Mouse (Mus musculus) intestine, embryonic 15.5 days (tissue): ENCODE data around the gene Vmn2r84. TPM values are rescaled to one million over a fixed set of nuclear protein-coding genes. Genes with fewer than 3 reads are reported as not detected.
"Not testable (repeated sequence)": the region's sequence is repeated elsewhere in the genome, so short reads cannot be mapped to it uniquely, and the experiment has no call there.

Experiments used
- ATAC-seq: fragments of 200-750 bp; cut with Nextera tagmentation; 2 replicates; pipeline ENCODE4 v1.8.0; 2017; ENCODE audit warnings: moderate TSS enrichment, moderate library complexity
- H3K27ac ChIP-seq: fragments of 300-500 bp; sonication (generic); 2 replicates; pipeline ENCODE4 v1.5.1; 2015; ENCODE audit warnings: mild to moderate bottlenecking, inconsistent platforms
- H3K27me3 ChIP-seq: fragments of 300-500 bp; sonication (generic); replicated peaks from 2 replicates; pipeline ENCODE4 v1.6.1; 2015; ENCODE audit warnings: inconsistent platforms
- H3K36me3 ChIP-seq: fragments of 300-500 bp; sonication (generic); 2 replicates; pipeline ENCODE4 v1.6.1; 2015; ENCODE audit warnings: inconsistent platforms
- H3K4me1 ChIP-seq: fragments of 300-500 bp; sonication (generic); replicated peaks from 2 replicates; pipeline ENCODE4 v1.6.1; 2015; ENCODE audit warnings: inconsistent platforms
- H3K4me2 ChIP-seq: fragments of 300-500 bp; sonication (generic); replicated peaks from 2 replicates; pipeline ENCODE4 v1.6.1; 2015; ENCODE audit warnings: mild to moderate bottlenecking, inconsistent platforms
- H3K4me3 ChIP-seq: fragments of 300-500 bp; sonication (generic); replicated peaks from 2 replicates; pipeline ENCODE4 v1.5.1; 2015; ENCODE audit warnings: inconsistent platforms
- H3K9ac ChIP-seq: fragments of 300-500 bp; sonication (generic); 2 replicates; pipeline ENCODE4 v1.6.1; 2015; ENCODE audit warnings: inconsistent platforms
- H3K9me3 ChIP-seq: fragments of 300-500 bp; sonication (generic); 2 replicates; pipeline ENCODE4 v1.6.1; 2016; ENCODE audit warnings: inconsistent platforms
- WGBS: fragments of 180-500 bp; shearing (Covaris S2); methylation state at CpG from one replicate; pipeline ENCODE4 v1.1.7; 2015; 5-methylcytosine and 5-hydroxymethylcytosine counted together
- polyA plus RNA-seq: library from polyadenylated mRNA; unstranded; fragments of >200 nt; fragmentation: Nextera tagmentation; extraction: Ambion mirVana; gene quantifications from 2 replicates; pipeline ENCODE4 v1.2.1, GENCODE M21; 2015

Gene Vmn2r84
- polyA plus RNA-seq, 1 experiment from 2014 or later, result not detected

DNA sequence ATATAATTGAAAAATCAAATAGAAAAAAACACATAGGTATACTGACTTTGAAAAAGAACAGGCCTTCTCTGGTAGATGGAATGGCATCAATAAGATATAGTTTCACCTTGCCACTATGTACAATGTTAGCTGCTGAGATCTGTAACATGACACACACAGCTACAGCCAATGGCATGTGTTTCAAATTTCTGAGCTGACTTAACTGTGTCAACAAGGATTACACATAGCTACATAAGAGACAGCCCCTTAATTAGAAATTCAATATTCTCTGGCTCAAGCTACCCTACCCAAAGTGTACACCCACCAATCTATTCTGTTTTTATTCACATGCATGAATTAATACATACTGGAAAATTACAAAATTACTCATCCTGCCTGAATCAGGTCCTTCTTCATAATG is 25.7 kb downstream of the Vmn2r84 start:
- H3K4me3 ChIP-seq, result no peak overlapping the region
- no peak for ATAC-seq

DNA sequence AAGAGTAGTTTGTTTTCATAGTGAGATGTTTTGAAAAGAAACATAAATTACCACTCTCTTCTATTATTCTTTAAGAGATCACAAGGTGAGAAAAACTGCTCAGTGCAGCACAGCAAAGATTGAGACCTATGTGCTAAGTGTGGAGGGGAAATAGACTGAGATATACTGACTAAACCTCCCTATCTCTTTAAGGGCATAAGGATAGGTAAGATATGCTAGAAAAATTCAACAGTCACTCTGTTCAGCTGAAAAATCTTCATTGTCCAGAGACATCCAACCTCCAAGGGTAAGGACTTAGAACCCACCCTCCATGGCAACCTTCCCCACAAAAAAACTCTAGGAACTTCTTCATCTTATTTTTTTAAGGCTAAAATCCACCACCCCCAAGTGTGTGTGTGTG is 29.4 kb downstream of the Vmn2r84 start:
- no peak for ATAC-seq
- Histone ChIP-seq H3K9ac (no peak overlapping the region), H3K4me3 (no peak overlapping the region), H3K9me3 (no peaks in the 10 kb centered on the region), H3K36me3 (no peaks in the 10 kb centered on the region), H3K4me1 (no peaks in the 10 kb centered on the region), H3K27ac (no peak overlapping the region), H3K27me3 (no peaks in the 10 kb centered on the region), H3K4me2 (no peak overlapping the region)

More for the DNA sequence above, 25.7 kb downstream of the Vmn2r84 start:
- no peaks in the 10 kb centered on the region for H3K4me1 ChIP-seq
- no peak overlapping the region for H3K4me2 ChIP-seq
- H3K27me3 ChIP-seq, result no peaks in the 10 kb centered on the region
- H3K27ac ChIP-seq, result no peak overlapping the region
- H3K9ac ChIP-seq, result no peak overlapping the region
- no peaks in the 10 kb centered on the region for H3K9me3 ChIP-seq
- no peaks in the 10 kb centered on the region for H3K36me3 ChIP-seq

DNA sequence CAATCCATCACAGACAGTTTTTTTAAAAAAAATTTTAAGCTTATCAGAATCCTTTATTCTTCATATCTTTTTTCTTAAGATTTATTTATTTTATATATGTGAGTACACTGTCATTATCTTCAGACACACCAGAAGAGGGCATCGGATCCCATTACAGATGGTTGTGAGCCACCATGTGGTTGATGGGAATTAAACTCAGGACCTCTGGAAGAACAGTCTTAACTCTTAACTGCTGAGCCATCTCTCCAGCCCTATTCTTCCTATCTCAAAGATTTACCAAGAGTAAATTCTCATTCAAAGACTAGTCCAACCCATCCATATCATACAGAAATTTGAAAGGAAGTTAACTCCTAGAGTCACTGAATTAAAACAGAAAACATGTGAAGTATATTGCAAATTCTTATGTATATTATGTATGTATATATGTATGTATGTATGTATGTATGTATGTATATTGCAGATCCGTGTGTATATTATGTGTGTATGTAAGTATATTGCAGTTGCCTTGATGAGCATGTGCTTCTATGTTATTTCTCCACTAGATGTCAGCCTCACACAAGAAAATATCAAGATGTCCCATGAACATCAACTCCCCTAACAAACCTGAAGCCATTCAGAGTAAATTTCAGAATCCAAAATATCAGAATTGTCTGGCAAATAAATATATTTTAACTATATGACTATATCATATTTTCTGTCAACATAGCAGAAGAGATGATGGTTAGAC is 30.5 kb downstream of the Vmn2r84 start:
- Histone ChIP-seq H3K4me2 (no peak overlapping the region), H3K27ac (no peak overlapping the region), H3K27me3 (no peaks in the 10 kb centered on the region), H3K4me3 (no peak overlapping the region), H3K9ac (no peak overlapping the region), H3K36me3 (no peaks in the 10 kb centered on the region), H3K4me1 (no peaks in the 10 kb centered on the region), H3K9me3 (no peaks in the 10 kb centered on the region)
- peak; percentile 71; the same call in 1 of the 2 replicates for ATAC-seq
- 55% methylated on average over 2 of the region's 2 CpGs for WGBS

DNA sequence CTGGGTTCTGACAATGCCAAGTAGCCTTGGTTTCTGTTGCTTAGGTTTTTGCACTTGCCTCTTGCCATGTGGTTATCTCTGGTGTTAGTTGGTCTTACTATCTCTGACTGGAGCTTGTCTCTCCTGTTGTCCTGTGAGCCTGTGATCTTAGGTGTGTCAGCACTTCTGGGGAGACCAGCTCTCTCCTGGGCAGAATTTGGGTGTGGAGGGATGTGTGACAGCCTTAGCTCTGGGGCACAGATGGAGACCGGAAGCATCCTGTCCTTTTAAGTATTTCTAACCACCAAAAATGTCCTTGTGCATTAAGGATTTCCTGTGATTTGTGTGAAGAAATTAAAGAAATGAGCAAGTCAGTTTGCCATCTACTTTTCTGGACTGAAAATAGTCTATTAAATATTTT is 50.1 kb downstream of the Vmn2r84 start:
- WGBS, result 86% methylated on average over 1 of the region's 1 CpGs

DNA sequence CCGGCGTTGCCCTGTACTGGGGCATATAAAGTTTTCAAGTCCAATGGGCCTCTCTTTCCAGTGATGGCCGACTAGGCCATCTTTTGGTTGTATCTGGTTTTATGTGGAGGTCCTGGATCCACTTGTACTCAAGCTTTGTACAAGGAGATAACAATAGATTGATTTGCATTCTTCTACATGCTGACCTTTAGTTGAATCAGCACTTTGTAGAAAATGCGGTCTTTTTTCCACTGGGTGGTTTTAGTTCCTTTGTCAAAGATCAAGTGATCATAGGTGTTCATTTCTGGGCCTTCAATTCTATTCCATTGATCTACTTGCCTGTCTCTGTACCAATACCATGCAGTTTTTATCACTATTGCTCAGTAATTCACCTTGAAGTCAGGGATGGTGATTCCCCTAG is 54.1 kb downstream of the Vmn2r84 start:
- H3K27me3 ChIP-seq, H3K4me1 ChIP-seq, H3K36me3 ChIP-seq, ATAC-seq, H3K4me3 ChIP-seq, H3K27ac ChIP-seq, H3K9me3 ChIP-seq, H3K4me2 ChIP-seq, H3K9ac ChIP-seq: not testable (repeated sequence)
- 84% methylated on average over 4 of the region's 4 CpGs for WGBS

More for the DNA sequence above, 50.1 kb downstream of the Vmn2r84 start:
- no peaks in the 10 kb centered on the region for H3K9me3 ChIP-seq
- no peaks in the 10 kb centered on the region for H3K36me3 ChIP-seq
- no peaks in the 10 kb centered on the region for H3K27me3 ChIP-seq
- no peak overlapping the region for H3K27ac ChIP-seq
- H3K4me3 ChIP-seq, result no peak overlapping the region
- no peak overlapping the region for H3K4me2 ChIP-seq
- no peak overlapping the region for H3K9ac ChIP-seq
- H3K4me1 ChIP-seq, result no peaks in the 10 kb centered on the region
- ATAC-seq, result no peak

DNA sequence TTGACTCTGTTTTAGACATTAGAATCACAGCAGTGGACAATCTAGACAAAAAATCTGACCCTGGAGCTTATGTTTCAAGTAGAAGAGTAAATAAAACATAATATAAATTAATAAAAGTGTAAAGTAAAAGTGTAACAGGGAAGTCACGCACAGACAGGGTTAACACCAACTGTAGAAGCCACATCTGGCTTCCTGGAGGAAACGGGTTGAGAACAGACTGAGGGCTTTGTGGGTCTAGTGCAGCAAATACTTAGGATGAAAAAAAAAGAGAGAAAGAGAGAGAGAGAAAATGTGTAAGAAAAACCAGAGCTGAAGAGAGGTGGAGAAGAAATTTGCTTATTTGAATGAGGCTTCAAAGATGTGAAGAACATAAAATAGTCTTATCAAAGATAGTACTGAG is 56.6 kb downstream of the Vmn2r84 start:
- no peaks in the 10 kb centered on the region for H3K27me3 ChIP-seq
- no peak overlapping the region for H3K4me3 ChIP-seq
- no peak overlapping the region for H3K27ac ChIP-seq
- H3K9ac ChIP-seq, result no peak overlapping the region
- WGBS, result 49% methylated on average over 2 of the region's 2 CpGs
- no peaks in the 10 kb centered on the region for H3K9me3 ChIP-seq
- no peak overlapping the region for H3K4me2 ChIP-seq
- no peak for ATAC-seq
- no peaks in the 10 kb centered on the region for H3K36me3 ChIP-seq
- no peaks in the 10 kb centered on the region for H3K4me1 ChIP-seq

DNA sequence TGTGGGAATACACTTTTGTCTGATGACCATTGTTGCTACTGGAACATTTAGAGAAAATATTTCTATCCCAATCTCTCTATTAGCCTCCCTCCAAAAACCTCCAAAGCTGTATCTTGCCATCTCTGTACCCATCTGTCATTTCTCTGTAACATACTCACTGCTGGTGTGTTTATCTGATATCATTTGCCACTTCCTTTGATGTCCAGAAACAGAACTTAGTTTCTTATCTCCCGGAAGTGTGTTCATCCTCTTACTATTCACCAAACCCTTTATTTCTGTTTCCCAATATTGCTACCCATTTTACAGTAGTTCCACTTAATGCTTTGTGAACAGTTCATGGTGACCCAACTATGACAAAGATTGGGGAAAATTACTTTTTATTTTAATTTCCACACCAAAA is 57.7 kb downstream of the Vmn2r84 start:
- Histone ChIP-seq H3K9me3 (no peaks in the 10 kb centered on the region), H3K4me1 (no peaks in the 10 kb centered on the region), H3K36me3 (no peaks in the 10 kb centered on the region), H3K27me3 (no peaks in the 10 kb centered on the region), H3K4me3 (no peak overlapping the region), H3K9ac (no peak overlapping the region), H3K27ac (no peak overlapping the region), H3K4me2 (no peak overlapping the region)
- 63% methylated on average over 1 of the region's 1 CpGs for WGBS
- no peak for ATAC-seq

DNA sequence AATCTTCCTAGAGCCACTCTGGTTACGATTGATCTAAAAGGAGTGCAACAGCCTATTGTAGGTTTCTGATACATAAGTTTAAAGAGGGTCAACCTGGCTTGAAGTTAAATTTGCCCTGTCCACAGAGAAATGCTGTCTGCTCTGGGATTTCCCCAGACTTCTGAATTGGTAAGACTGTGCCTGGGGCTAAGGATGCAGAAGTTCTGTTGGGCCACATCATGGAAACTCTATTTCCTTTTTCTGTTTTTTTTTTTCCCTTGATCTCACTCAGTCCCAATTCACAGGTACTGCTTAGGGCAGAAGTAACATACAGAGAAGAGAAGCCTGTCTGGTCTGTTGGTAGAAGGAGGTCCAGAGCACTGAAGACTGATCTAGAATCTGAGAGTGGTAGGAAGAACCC is 63.4 kb downstream of the Vmn2r84 start:
- 91% methylated on average over 1 of the region's 1 CpGs for WGBS
- no peak overlapping the region for H3K4me3 ChIP-seq
- H3K36me3 ChIP-seq, result no peaks in the 10 kb centered on the region
- no peaks in the 10 kb centered on the region for H3K27me3 ChIP-seq
- H3K4me1 ChIP-seq, result no peaks in the 10 kb centered on the region
- H3K4me2 ChIP-seq, result no peak overlapping the region
- no peak overlapping the region for H3K9ac ChIP-seq
- ATAC-seq, result no peak
- no peak overlapping the region for H3K27ac ChIP-seq
- no peaks in the 10 kb centered on the region for H3K9me3 ChIP-seq

Other genes starting within 250 kb of the Vmn2r84 start
- not detected in 2 replicates for gene Olfr825, start 227.6 kb downstream of the Vmn2r84 start, polyA plus RNA-seq
- not detected in 2 replicates for gene Olfr826, start 210.1 kb downstream of the Vmn2r84 start, polyA plus RNA-seq
- not detected in 2 replicates for gene Olfr827, start 179.9 kb downstream of the Vmn2r84 start, polyA plus RNA-seq
- gene Neurod4, start 114.1 kb downstream of the Vmn2r84 start, polyA plus RNA-seq, result 0.04 and 0.05 TPM in 2 replicates
- 1.2 and 1.3 TPM in 2 replicates for gene Tespa1, start 71.5 kb downstream of the Vmn2r84 start, polyA plus RNA-seq
- not detected in 2 replicates for gene Vmn2r85, start 35.4 kb upstream of the Vmn2r84 start, polyA plus RNA-seq
- not detected in 2 replicates for gene Vmn2r86, start 61.7 kb upstream of the Vmn2r84 start, polyA plus RNA-seq
- not detected in 2 replicates for gene Vmn2r87, start 103.1 kb upstream of the Vmn2r84 start, polyA plus RNA-seq